Mouse (Mus musculus) thymus, postnatal 14 days (tissue): ENCODE data around the gene Plpp1.

Experiments used
- DNase-seq: peaks from one replicate; pipeline ENCODE4 v3.0.0; 2021

The Plpp1 gene

DNA sequence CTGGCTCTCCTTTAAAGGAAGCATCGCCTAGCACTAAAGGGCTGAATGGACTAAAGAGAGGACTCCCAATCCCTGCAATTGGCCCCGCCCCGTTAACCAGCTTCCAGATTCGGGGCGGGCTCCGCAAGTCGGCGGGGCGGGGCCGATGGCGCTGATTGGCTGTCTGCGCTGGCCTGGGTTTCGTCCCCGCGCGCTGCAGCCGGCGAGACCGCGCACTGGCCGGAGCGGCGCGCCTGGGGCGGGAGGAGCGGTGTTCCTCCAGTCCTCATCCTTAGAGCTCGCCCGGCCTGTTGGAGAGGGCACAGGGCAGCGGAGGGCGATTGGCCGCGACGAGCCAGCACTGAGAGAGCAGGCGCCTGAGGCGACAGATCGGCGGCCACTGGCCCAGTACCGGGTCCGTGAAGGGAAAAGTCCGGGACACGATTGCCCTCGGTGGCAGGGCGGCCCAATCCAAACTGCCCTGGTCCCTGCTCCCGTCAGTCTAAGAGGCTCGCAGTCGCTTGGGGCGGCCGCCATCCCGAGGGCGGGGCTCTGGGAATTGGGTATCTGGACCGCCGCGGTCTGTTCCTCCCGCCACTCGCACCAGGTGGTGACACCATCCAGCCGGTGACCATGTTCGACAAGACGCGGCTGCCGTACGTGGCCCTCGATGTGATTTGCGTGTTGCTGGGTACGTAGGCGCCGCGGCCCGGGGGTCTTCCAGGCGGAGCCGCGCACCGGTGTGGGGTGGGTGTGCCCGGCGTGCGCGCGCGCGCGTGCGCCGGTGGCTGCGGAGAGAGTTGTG lies at the start of gene Plpp1:
TSS of gene Plpp1 (plus strand) at position 196 of the 784 bp plus-strand sequence.
- DNase-seq, result peak; percentile 86

DNA sequence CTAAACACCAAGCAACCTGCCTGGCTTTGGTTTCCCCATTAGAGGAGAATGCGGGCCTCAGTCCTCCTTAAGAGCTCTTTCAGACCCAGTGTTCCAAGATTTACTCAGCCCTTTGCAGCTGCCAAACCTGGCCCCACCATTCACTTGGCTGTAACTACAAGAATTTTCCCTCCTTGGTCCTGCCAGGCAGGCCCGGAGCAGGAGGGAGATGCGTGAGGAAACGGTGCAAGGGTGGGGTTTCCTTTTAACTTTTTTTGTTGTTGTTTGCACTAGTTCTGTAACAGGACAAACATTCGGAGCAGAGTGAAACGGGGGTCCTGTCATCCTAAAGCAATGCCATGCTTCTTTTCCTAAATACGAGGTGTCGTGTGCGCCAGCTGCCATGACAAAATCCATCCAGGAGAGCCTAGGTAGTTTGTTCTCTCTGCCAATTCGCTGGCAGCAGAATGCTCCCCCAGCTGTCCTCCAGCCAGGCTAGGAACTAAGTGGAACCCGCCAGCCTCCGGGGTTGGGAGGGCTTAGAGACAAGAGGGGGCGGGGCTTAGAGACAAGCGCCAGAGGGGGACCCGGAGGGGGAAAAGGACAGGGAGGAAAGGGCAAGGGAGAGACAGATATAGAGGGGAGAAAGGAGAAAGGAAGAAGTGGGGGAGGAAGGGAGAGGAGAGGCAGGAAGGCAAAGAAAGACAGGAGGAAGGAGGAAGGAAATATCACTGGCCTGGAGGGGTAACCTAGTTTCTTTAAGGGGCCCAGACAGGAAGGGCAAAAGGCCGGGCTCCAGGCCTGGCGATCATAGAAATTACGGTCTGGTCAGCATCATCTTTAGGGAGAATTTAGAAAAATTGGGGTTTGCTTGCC lies 48.9 kb upstream of the Plpp1 start:
- peak; percentile 60 for DNase-seq

DNA sequence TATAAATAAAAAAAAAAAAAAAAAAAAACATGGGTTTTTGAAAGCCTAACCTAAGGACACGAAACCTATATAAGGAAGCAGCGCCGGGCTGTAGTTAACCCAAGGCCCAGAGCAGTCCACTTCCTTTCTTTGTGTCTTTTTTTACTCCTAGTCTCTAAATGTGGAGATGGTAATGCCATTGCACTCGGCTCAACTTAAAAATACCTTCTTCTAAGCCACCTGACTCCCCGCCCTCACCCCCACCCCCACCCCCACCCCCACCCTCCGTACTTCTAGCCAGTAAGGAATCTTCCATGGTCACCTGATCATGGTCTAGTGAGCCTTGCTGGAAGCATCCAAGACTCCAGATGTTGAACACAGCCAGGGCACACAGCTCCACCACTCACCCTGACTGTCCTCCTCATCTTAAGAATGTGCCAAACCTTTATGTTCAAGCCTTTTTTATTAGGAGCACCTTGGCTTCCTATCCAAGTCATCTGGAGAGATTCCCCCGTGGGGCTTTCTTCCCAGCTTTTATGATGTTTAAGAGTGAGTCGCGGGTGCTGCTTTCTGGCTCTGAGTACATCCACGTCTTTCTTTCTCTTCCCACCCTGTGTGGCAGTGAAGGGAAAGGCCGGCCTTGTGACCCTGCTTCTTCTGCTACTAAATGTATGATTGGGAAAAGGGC lies 48.1 kb upstream of the Plpp1 start:
- DNase-seq, result no peak

DNA sequence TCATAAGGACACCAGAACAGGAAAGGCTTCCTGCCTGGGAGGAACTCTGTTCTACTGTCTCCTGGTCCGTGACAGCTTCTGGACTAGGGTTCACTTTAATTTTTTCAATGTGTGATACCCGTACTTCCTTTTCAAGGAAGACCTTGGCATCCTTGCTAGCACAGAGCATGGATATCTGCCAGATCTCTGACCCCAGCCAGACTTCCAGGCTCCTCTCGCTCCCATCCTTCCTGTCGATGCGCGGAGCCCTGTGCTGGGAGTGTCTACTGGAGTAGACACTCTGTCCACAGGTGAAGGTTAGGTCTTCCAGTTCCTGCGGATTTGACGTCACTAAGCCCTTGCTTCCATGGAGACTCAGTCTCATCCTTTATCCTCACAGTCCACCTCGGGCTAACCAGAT lies 47.1 kb upstream of the Plpp1 start:
- DNase-seq, result no peak

DNA sequence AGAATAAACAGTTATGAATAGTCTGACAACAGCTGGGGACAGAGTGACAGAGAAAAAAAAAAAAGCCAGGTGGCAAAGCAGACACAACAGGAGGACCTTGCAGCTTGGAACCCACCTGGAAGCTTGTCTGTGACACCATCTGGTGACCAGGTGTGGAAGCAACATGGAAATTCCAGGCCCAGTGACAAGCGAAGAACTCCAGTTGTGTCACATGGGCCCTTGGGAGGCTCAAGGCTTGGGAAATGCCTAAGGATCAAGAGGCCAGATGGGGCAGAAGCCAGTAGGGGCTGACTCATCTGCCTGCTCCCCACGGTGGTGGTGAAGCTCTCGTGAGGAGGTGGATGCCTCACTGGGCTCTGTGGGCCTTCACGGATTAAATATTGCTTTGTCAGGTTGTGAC lies 45.7 kb upstream of the Plpp1 start:
- DNase-seq, result no peak

DNA sequence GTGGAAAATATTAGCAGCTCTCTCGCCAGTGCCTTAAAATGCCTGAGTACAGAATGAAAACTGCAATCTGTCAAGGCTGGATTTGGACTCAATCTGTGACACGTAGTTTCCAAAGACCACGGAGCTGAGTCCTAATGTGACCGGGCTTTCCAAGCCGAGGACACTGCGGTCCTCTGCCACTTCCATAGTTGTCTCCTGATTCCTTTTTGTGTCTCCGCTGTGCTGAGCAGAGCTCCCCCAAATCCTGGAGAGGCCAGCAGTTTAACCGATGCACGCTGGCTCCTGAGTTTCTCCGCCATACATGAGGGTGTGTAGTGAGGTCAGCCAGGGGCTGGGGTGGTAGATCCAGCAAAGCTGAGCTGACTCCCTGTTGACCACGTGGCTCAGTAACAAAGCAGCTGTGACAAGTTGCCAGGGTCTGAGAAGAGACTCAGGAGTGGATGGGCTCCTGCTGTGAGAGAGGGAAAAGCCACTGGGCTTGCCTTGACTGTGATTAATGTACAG lies 45.0 kb upstream of the Plpp1 start:
- no peak for DNase-seq

DNA sequence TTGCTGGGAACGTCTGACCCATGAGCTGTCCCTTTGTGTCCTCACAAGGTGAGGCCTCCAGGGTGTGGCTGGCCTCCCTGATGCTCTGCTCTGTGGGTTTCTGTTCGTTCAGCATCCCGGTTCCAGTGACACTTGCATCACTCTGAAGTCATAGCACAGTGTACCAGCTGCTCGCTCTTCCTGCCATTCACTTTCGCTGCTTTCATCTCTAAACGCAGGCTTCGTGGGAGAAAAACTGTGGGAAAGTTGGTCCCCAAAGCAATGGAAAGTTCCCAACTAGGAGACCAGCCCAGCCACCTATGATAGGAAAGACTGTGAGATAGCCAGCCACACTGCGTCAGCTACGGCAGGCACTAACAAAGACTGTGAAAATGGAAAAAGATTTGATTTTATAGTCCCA lies 43.2 kb upstream of the Plpp1 start:
- DNase-seq, result no peak

DNA sequence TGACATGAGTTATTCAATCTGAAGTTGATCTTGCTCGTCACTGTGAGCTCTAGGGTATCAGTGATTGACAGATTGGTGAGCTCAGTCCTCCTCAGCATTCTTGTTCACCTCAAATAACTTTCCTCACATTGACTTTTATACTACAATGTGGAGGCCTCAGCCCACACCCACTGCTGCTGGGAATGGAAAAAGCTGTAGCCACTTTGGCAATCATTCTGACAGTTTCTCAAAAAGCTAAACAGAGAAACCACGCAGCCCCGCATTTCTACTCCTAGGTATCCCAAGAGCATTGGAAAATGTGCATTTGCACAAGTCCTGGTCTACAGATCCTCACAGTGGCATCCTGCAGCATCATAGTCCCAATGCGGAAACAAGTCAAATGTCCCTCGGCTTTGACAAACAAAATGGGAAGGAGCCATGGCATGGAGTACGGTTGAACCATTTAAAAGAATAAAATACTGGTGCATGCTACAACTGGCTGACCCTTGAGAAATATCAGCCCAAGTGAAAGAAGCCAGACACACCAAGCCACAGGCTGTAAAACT lies 42.0 kb upstream of the Plpp1 start:
- no peak for DNase-seq

DNA sequence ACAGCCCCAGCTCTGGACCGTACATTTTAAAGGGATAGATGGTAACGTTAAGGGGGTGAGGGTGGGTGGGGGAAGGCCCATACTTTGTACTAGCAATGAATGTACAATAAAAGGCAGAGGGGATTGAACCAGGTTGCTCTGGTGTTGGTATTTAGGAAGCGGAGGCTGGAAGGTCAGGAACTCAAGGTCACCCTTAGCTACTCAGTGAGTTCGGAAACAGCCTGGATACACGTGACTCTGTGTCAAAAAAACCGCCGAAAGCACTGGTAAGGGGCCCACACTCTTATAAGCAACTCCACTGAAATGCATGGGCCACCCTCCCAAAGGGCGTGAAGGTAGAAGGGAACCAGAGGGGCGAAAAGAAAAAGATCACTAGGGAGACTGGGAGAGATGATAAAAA lies 41.2 kb upstream of the Plpp1 start:
- DNase-seq, result no peak

DNA sequence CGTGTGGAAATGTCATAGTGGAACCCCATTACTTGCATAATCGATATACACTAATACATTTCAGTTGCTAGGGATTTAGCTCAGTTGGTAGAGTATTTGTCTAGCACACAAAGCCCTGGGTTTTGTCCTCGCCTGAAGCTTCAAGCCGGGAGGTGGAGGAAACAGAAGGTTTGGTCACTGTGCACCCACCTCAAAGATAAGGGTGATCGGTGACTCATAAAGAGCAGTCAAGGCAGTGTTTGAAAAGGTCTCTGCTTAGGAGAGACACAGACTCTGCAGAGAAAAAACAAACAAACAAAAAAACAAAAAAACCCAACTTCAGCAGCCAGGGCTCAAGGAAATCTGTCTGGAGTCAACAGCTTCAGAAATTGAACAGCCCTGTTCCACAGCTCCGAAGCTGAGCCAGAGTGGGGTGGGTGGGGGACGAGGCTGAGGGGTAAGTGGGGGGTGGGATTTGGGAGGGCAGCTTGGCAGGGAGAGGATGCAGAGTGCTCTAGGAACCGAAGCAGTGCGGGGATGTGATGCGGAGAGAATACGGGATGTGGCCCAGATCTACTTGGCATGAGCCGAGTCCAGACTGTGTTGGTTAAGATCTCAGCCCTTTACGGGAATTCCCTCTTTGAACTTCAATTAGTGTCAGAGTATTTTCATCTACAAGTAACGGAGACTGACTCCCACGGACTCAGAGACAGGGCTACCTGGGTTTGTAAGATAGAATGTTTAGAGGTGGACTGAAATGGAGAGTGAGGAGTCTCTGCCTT lies 40.6 kb upstream of the Plpp1 start:
- DNase-seq, result no peak

DNA sequence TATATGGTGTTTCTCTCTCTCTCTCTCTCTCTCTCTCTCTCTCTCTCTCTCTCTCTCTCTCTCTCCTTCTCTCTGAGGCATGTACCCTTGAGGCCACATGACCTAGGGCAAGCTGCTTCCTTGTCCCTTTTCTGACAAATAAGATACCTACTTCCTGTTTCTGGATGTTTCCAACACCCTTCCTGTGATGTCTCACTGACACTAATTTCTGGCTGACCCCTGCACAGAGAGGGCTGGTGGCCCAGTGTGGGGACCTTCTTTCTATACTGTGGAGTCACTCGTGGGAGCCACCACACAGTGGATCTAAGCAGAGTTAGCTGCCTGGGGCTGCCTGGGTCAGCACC lies 40.1 kb upstream of the Plpp1 start:
- no peak for DNase-seq

DNA sequence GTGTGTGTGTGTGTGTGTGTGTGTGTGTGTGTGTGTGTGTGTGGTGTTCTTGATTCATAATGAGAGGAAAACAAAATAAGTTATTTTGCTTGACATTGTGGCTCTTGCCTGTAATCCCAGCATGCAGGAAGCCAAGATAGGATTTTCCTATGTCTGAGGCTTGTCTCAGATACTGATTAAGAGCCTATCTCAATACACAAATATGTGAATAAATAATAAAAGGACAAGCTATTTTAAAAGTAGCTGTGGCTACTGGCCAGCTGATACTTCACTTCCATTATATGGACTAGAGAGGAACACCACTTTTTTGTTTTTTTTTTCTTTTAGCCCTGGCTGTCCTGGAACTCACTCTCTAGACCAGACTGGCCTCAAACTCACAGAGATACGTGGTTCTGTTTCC lies 38.8 kb upstream of the Plpp1 start:
- no peak for DNase-seq

DNA sequence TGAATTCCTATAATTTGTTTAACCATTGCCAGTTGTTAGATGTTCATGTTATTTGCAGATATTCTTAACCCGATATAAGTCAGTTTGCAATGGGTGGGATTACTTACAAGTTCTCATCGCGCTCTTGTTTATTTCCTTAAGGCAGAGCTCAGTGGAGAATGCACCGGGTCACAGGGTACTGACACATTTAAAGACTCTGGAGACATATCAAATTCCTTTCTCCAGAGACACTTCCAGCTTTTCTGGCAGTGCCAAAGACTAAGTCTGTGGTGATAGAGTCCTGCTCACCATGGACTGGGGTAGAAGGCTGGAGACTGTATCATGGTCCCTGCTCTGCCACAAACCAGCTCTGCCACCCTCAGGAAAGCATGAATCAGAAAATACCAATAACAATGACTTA lies 38.0 kb upstream of the Plpp1 start:
- no peak for DNase-seq

DNA sequence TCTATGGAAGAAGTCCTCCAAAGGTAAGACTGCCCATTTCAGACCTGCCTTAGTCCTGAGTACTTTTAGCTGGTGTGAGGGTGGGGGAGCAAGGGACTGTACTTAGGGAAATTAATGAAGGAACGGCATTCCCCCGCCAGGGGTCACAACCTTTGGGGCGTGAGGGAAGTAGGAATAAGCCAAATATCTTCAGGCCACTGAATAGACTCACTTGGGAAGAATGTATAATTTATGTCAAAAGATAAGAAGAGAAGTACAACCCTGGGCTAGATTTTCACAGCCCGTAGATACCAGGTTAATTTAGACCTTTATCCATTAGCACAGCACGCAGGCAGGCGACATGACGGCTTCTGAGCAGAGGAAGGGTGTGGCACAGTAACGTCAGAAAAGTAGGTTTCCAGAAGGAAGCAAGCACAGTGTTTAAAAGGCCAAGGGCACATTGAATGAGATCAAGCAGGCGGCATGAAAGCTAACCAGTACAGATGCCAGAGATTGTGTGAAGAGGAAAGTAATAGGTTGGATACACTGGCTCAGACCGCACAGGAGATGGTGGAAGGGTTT lies 37.0 kb upstream of the Plpp1 start:
- no peak for DNase-seq

DNA sequence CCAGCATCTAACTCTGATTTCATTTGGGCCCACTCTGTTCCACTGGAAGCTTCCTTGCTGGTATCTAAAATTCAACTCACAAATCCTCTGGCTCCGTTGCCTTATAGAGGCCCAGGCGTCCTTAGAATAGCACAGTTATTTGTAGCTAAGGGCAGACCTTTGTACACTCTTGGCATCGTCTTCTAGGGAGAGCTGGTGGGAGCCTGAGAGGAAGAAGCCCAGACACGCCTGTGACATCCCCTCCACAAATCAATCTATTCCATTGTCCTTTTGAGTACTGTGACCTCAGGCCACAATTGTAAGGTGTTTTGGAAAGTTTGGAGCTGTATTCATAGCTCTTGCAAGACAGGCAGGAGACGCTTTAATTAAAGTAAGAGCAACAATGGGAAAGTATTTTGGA lies 36.0 kb upstream of the Plpp1 start:
- no peak for DNase-seq

DNA sequence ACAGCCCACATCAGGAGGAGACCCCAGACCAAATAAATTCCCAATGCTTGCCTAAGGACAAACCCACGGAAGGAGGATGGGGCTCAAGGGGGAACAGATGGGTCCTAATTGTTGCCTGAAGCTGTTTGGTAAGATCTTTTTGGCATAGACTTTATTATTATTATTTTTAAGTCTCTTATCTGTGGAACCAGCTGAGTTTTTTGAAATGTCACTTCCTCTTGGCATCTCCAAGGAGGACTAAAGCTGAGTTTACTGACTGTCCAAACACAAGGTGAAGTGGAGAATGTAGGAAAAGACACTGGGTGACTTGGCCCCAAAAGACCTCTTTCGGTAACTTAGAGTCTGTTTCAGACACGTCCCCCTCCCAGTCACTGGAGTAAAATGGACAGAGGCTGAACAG lies 34.9 kb upstream of the Plpp1 start:
- no peak for DNase-seq

DNA sequence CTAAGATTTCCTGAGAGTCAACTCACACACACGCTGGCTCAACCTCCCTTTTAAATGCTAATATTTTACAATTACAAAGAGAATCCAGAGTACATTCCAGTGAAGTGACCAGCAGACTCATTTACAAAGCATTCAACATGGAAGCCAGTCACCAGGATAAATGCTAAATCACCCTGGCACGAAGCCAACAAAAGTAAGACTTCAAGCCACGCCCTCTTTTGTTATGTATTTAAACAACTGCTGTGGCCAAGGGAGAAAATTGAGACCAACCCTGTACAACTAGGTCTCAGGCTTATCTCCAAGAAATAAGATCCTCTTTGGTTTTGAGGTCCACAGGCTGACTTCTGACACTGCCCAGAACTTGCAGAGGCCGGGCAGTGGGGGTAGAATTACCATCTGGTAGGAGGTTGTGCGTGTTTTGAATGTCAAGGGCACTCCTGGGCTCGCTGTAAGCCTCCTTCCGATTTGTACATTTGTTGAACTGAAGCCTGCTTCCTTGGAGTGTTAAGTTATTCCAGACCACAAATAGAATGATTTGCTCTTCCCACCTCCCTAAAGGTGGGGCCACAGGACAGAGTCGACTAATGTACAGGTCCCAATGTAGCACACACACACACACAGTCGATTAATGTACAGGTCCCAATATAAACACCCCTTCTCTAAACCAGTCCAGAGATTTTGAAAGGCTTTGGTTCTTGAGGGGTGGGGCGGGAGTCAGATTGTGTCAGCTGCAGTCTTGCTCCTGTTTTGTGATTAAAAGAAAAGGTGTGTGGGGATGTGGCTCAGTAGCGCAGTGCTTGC lies 29.9 kb upstream of the Plpp1 start:
- no peak for DNase-seq

DNA sequence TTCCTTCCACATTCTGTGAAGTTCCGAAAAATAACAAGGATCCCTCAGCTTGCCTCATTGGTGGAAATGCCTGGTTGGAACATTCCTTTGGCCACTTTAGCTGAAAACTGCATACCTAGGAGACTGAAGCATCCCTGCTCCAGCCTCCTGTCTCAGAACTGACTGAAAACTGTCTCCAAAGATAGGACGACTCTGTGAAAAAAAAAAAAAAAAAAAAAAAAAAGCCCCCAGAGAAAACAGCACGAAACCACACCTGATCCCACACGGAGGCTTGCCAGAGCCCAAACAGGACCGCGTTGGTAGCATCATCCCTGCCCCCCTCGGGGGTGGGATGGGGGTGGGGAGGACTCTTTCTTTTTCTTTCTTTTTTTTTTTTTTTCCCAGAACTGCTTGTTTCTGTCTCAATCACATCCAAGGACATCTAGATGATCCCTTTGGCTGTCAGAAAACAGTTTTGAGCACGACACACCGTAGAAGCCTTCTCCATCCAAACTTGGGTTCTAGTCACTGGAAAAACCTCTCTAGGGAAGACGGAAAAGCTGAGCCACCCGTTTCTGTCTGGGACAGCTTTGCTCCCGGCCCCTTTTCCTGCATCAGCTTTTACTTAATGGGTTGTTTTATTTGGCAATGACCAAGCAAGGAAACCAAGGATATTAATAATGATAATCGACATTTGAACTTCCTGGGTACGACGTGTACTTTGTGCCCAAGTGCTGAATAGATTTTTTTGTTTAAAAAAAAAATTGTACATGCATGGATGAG lies 29.0 kb upstream of the Plpp1 start:
- DNase-seq, result no peak

DNA sequence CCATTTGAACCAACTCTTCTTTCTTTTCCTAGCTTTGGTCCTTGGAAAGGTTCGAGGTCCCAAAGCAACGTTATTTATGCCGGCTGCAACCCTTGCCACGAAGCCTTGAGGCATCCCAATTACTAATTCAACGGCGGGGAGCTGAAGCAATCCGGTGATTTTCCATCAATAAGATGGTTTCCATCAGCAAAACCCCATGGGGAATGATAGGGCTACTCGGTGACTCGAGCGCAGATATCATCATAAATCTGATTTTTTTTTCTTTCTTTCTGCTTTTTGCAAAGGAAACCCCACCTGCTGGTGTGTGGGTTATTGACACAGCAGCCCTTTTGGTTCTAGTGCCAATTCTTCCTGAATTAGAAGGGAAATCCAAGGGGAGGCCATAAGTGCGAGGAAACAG lies 28.3 kb upstream of the Plpp1 start:
- no peak for DNase-seq

DNA sequence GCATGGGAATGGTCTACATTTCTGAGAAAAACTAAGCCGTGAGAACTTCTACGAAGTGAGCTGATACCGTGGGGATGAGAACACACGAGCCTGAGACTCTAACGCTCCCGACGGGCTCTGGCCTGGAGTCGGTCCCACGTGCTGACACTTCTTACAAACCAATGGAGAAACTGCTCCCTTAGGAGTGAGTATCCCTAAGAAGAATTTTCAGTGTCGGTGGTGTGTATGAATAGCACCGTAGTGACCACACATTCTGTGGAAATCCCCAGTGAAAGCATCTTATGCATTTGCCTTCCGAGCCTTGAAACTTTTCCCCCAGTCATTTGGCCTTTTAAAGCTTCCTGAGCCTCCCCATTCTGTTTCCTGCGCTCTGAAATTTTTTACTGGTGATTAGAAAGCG lies 27.7 kb upstream of the Plpp1 start:
- DNase-seq, result no peak
